Mouse (Mus musculus) urinary bladder, postnatal 14 days (tissue): ENCODE measurements around the gene Sept4.

Source experiments
- DNase-seq: peaks from one replicate; pipeline ENCODE4 v3.0.0; 2021; ENCODE audit warnings: low spot score

Gene Sept4

DNA sequence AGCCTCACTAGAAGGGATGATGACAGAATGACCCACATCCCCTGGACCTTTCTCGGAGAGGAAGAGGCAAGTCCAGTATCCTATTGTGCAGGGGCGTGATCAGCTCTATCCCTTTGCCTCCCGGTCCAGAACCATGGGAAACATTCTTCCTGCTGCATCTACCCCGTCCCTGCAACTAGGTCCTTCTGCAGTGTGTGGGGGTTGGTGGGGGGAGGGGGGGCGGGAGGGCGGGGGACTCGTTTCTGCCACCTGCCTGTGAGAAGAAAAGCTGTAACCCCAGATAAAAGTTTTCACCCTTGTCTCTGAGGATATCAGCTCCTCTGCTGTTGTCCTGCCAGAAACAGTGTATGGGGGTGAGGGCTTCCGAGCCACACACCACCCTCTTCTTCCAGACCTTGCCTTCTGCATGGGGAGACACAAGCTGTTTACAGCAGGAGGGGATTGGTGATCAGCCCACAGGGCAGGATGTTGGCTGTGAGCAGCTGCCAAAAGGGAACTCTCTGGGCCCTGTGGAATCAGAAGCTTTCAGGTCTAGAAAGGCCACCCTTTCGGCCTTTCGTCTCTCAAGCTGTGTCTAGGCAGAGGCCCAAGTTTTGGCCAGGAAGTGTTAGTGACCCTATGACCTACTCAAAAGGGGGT is 10.4 kb downstream of the Sept4 start:
- DNase-seq: no peak

DNA sequence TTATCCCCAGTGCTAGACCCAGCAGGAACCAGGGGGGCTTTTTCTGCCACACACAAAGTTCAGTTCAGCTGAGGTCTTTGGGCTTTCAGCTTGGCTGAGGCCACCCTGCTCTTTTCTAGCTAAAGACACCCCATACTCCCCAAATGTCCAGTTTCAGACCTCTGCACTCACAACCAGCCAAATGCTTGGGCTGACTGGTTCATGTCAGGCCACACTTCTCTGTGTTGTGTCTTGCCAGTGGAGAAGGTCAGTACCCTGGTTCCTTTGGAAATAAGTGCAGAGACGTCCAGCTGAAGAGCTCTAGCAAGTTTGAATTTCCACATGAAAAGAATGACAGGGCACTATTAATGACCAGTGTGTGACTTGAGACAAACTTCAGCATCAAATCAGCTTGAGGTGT is 11.0 kb downstream of the Sept4 start:
- no peak for DNase-seq

GRCm38 (mm10) chr11:87580543-87581085 is 11.9 kb downstream of the Sept4 start:
- no peak for DNase-seq

DNA sequence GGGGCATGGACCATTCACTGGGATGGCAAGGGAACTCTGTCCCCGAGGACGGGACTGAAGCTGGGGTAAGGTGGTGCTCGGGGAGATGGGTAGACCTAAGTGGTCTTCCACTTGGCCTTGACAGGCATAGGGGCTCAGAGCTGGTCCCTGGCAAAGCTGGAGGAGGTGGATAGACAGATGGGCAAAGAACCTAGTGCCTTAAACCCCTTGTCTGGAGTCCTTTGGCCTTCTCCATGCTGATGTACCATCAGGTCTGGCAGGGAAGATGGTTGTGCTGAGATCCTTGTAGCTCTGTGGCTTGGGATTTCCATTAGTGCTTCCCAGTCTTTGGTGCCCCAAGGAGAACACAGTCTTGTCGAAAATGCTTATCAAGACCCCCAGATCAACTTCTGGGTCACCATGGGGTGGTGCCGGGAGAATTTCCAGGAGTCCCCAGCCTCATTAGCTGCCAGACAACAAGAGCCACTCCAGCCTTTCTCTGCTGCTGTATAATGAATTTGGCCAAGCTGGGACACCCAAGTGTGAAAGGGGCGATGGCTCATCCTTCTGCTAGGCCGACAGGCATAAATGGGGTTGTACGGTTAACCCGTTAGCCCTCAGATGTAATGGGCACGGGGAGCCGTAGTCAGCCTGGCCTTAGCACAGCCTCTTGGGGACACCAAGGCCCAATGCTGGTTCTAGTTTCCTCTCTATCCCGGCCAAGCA is 12.6 kb downstream of the Sept4 start:
- no peak for DNase-seq

- no peak for DNase-seq
Observed at GRCm38 (mm10) chr11:87581933-87582710, 13.4 kb downstream of the Sept4 start.

- no peak for DNase-seq
Observed at GRCm38 (mm10) chr11:87583291-87584034, 14.8 kb downstream of the Sept4 start.

GRCm38 (mm10) chr11:87584711-87585505 is 16.2 kb downstream of the Sept4 start:
- DNase-seq: peak; percentile 32

GRCm38 (mm10) chr11:87587211-87587874 is 18.6 kb downstream of the Sept4 start:
- DNase-seq: no peak

DNA sequence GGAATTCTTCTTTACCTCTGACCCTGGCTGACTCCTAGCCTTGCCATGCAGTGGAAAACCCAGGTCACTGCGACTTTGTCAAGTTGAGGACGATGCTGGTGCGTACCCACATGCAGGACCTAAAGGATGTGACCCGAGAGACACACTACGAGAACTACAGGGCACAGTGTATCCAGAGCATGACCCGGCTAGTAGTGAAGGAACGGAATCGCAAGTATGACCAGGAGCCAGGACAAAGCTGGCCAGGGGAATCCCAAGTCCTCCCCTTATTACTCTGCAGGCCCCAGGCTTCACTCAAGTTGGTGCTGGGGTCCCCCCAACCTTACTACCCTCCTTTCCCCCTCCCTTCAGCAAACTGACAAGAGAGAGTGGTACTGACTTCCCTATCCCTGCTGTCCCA is 20.9 kb downstream of the Sept4 start:
- no peak for DNase-seq

- peak; percentile 20 for DNase-seq
Observed at GRCm38 (mm10) chr11:87590841-87591525, 22.3 kb downstream of the Sept4 start.

DNA sequence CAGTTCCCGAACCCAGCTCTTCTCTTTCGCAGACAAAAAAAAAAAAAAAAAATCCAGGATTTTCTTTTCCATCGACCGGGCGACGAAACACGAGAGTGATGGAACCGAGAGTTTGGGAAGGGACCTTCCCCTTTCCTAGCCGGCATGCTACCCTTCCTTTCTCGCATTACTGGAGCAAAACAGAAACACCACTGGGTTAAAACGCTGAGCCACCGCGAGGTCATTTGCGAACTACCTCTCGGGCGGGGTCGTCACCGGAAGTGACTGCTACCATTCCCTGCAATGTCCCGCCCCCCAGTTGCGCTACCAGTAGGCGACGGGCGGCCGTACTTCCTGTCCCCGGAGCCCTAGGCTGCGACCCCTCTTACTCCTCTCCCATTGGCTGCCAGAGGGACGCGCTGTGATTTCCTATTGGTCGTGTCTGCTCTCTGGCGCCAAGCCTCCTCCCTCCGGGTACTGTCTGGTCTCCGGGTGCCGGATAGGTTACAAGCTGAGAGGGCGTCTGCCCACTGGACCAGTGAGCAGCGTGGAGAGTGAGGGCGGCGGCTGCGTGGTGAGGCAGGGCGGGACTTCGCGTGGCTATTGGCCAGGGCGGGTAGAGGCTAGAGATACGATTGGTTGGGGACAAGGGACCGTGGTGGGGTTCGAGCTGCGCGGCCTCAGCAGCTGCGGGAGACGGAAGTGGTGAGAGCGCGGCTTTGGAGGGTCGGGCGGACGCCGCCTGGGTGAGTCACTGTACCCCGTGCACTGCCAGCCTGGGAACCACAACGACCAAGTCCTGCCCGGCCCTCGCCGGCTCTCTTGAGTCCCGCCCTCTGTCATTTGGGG is 23.0 kb downstream of the Sept4 start, which contains the start of gene Mtmr4:
TSS of gene Mtmr4 (plus strand) at position 637 of the 828 bp plus-strand sequence.
- peak; percentile 99 for DNase-seq

- DNase-seq: no peak
Observed at GRCm38 (mm10) chr11:87592354-87592695, 23.6 kb downstream of the Sept4 start.

GRCm38 (mm10) chr11:87592713-87593598 is 24.3 kb downstream of the Sept4 start:
- no peak for DNase-seq

GRCm38 (mm10) chr11:87595327-87595841 is 26.7 kb downstream of the Sept4 start:
- DNase-seq: peak; percentile 90

GRCm38 (mm10) chr11:87595976-87596375 is 27.3 kb downstream of the Sept4 start:
- no peak for DNase-seq

- no peak for DNase-seq
Observed at GRCm38 (mm10) chr11:87596492-87596891, 27.8 kb downstream of the Sept4 start.

DNA sequence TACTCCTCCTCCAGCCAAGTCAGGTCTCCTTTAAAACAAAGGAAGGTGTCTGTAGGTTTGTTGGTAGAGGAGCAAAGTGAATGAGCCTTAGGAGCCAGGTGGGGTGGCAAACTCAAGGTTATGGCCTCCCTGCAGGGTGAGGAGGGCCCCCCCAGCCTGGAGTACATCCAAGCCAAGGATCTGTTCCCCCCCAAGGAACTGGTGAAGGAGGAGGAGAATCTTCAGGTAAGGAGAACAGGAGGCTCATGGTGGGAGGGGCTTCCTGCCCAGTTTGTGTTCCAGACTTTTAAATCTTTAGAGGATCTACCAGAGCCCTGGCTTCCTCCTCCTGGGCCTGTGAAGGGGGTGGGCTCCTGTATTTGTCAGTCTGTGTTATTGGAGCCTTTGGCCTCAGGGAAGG is 28.4 kb downstream of the Sept4 start:
- DNase-seq: no peak
